Comparison of ENCODE assay signal across 9 mouse cellular contexts in genomic region chr1:180815371-180816024, GRCm38 (mm10). TPM values are rescaled to one million over a fixed set of nuclear protein-coding genes. Genes with fewer than 3 reads are reported as not detected.
DNase-seq lines count a peak whose midpoint lies in the region; ATAC-seq and TF ChIP-seq lines count a peak whose summit lies in the region.
"Had no signal": no experiment of that assay in that cellular context is flagged by ENCODE, and none has a peak within 500 bp of the region (broad histone marks: within the 10 kb centered on the region; RNA-seq: fewer than 3 reads in every experiment).

No protein-coding gene starts in this region.

- no peak overlapping the region for H3K4me3 ChIP-seq in embryonic facial prominence, embryonic 11.5 days (ENCODE audit: low read depth, low read length)
- H3K4me3 ChIP-seq in forebrain, postnatal 0 days (ENCODE audit: low read depth, low read length) = peak overlapping the region; percentile 9
- peak overlapping the region; percentile 10; the same call in 1 of the 2 replicates for H3K4me3 ChIP-seq in midbrain, embryonic 14.5 days (replicated peaks; ENCODE audit: low read depth, low read length)
- H3K4me3 ChIP-seq in intestine, embryonic 16.5 days (ENCODE audit: low read length) = no peak overlapping the region

- H3K4me1 ChIP-seq in embryonic facial prominence, embryonic 11.5 days (ENCODE audit: control insufficient read depth, insufficient read depth, low read length) = no peaks in the 10 kb centered on the region
- H3K4me1 ChIP-seq in forebrain, postnatal 0 days (ENCODE audit: insufficient read depth) = peaks cover 17% of the 10 kb centered on the region
- H3K4me1 ChIP-seq in midbrain, embryonic 14.5 days (ENCODE audit: control insufficient read depth, insufficient read depth, low read length) = peaks cover 24% of the 10 kb centered on the region
- H3K4me1 ChIP-seq in intestine, embryonic 16.5 days (ENCODE audit: control insufficient read depth, insufficient read depth, low read length) = peaks cover 7% of the 10 kb centered on the region

- H3K27me3 ChIP-seq in embryonic facial prominence, embryonic 11.5 days (ENCODE audit: control insufficient read depth, insufficient read depth, low read length) = no peaks in the 10 kb centered on the region
- H3K27me3 ChIP-seq in forebrain, postnatal 0 days (ENCODE audit: insufficient read depth, low read length) = no peaks in the 10 kb centered on the region
- no peaks in the 10 kb centered on the region for H3K27me3 ChIP-seq in midbrain, embryonic 14.5 days (ENCODE audit: control insufficient read depth, insufficient read depth, low read length)
- no peaks in the 10 kb centered on the region for H3K27me3 ChIP-seq in intestine, embryonic 16.5 days (replicated peaks; ENCODE audit: control insufficient read depth, insufficient read depth, low read length)

- H3K9ac ChIP-seq in embryonic facial prominence, embryonic 11.5 days (replicated peaks; ENCODE audit: low read length) = no peak overlapping the region
- peak overlapping the region; percentile 19; the same call in 1 of the 2 replicates for H3K9ac ChIP-seq in forebrain, postnatal 0 days
- peak overlapping the region; percentile 32; the same call in 1 of the 2 replicates for H3K9ac ChIP-seq in midbrain, embryonic 14.5 days (replicated peaks; ENCODE audit: low read length)
- H3K9ac ChIP-seq in intestine, embryonic 16.5 days (ENCODE audit: low read depth, low read length) = no peak overlapping the region

- no peak for TF ChIP-seq CTCF in forebrain, postnatal 0 days (IDR thresholded peaks at IDR 0.05; ENCODE audit: low read depth)

- no peaks in the 10 kb centered on the region for H3K9me3 ChIP-seq in embryonic facial prominence, embryonic 11.5 days (replicated peaks; ENCODE audit: control insufficient read depth, low read length)
- H3K9me3 ChIP-seq in forebrain, postnatal 0 days (ENCODE audit: low read length) = no peaks in the 10 kb centered on the region
- no peaks in the 10 kb centered on the region for H3K9me3 ChIP-seq in midbrain, embryonic 14.5 days (ENCODE audit: control insufficient read depth, low read length)
- no peaks in the 10 kb centered on the region for H3K9me3 ChIP-seq in intestine, embryonic 16.5 days (ENCODE audit: control insufficient read depth, low read length)
- H3K9me3 ChIP-seq: G1E had no signal

- ATAC-seq in embryonic facial prominence, embryonic 11.5 days (replicated peaks; ENCODE audit: insufficient number of reproducible peaks, low FRiP score, low TSS enrichment, low read depth) = no peak
- ATAC-seq in forebrain, postnatal 0 days = no peak
- ATAC-seq in midbrain, embryonic 14.5 days (ENCODE audit: low FRiP score, low TSS enrichment) = no peak
- ATAC-seq in intestine, embryonic 16.5 days = no peak

- H3K36me3 ChIP-seq in embryonic facial prominence, embryonic 11.5 days (replicated peaks; ENCODE audit: control insufficient read depth, insufficient read depth, low read depth, low read length) = no peaks in the 10 kb centered on the region
- no peaks in the 10 kb centered on the region for H3K36me3 ChIP-seq in forebrain, postnatal 0 days (ENCODE audit: insufficient read depth)
- H3K36me3 ChIP-seq in midbrain, embryonic 14.5 days (ENCODE audit: control insufficient read depth, insufficient read depth, low read length) = peaks cover 7% of the 10 kb centered on the region
- H3K36me3 ChIP-seq in intestine, embryonic 16.5 days (ENCODE audit: control insufficient read depth, insufficient read depth, low read length) = no peaks in the 10 kb centered on the region

- 45% methylated on average over 12 of the region's 12 CpGs for WGBS in embryonic facial prominence, embryonic 11.5 days
- WGBS in forebrain, postnatal 0 days = 26% methylated on average over 12 of the region's 12 CpGs
- 25% methylated on average over 12 of the region's 12 CpGs for WGBS in midbrain, embryonic 14.5 days
- WGBS in intestine, embryonic 16.5 days = 69% methylated on average over 12 of the region's 12 CpGs

- H3K27ac ChIP-seq in embryonic facial prominence, embryonic 11.5 days (replicated peaks; ENCODE audit: low read depth, low read length) = no peak overlapping the region
- peak overlapping the region; percentile 51 for H3K27ac ChIP-seq in forebrain, postnatal 0 days (ENCODE audit: low read depth, low read length)
- peak overlapping the region; percentile 100 for H3K27ac ChIP-seq in midbrain, embryonic 14.5 days (replicated peaks; ENCODE audit: low read depth, low read length)
- no peak overlapping the region for H3K27ac ChIP-seq in intestine, embryonic 16.5 days (ENCODE audit: low read length)

- DNase-seq in left cerebral cortex, postnatal 4 days = peak; percentile 43
- DNase-seq in left cerebral cortex, adult 11 months (ENCODE audit: low spot score) = no peak
- DNase-seq in embryonic facial prominence, embryonic 11.5 days (ENCODE audit: low spot score) = peak; percentile 29
- peak; percentile 32 for DNase-seq in forebrain, postnatal 0 days
- peak; percentile 50 for DNase-seq in midbrain, embryonic 14.5 days
- no peak for DNase-seq in MN1 (ENCODE audit: low spot score)
- DNase-seq: heart, postnatal 36 days had no signal

- intact Hi-C loops in left cerebral cortex, postnatal 4 days (cut with DNase I) = no loop called here

- H3K4me2 ChIP-seq in embryonic facial prominence, embryonic 11.5 days (ENCODE audit: low read depth, low read length) = 0 out of 2 replicates have a peak overlapping the region, but pooled peaks have one; percentile 5
- peak overlapping the region; percentile 38 for H3K4me2 ChIP-seq in forebrain, postnatal 0 days (ENCODE audit: low read depth)
- H3K4me2 ChIP-seq in midbrain, embryonic 14.5 days (ENCODE audit: low read length) = peak overlapping the region; percentile 54
- no peak overlapping the region for H3K4me2 ChIP-seq in intestine, embryonic 16.5 days (ENCODE audit: low read depth, low read length)

RNA-seq across cellular contexts. Expression of gene H3f3a, which starts 1.8 kb away (rescaled TPM):
- 100 to 1,000 TPM; 848 to 881 TPM for total RNA-seq in left cerebral cortex, postnatal 4 days (2021)
- 3,882 and 3,910 TPM in 2 replicates for polyA plus RNA-seq in embryonic facial prominence, embryonic 11.5 days (2014; fragmentation: Nextera tagmentation; extraction: Ambion mirVana)
- 3,418 and 3,587 TPM in 2 replicates for total RNA-seq in forebrain, postnatal 0 days (2014; rRNA removed)
- 2,464 and 2,886 TPM in 2 replicates for polyA plus RNA-seq in forebrain, postnatal 0 days (2015; fragmentation: Nextera tagmentation; extraction: Ambion mirVana)
- 3,827 and 3,910 TPM in 2 replicates for polyA plus RNA-seq in midbrain, embryonic 14.5 days (2014; fragmentation: Nextera tagmentation; extraction: Ambion mirVana)
- polyA plus RNA-seq in intestine, embryonic 16.5 days (2015; fragmentation: Nextera tagmentation; extraction: Ambion mirVana) = 1,661 and 1,810 TPM in 2 replicates

RNA-seq across cellular contexts. Expression of gene Sde2, which starts 35.4 kb away (rescaled TPM):
- total RNA-seq in left cerebral cortex, postnatal 4 days (2021) = 10 to 100 TPM; 28.4 to 29.0 TPM
- polyA plus RNA-seq in embryonic facial prominence, embryonic 11.5 days (2014; fragmentation: Nextera tagmentation; extraction: Ambion mirVana) = 38.2 and 38.6 TPM in 2 replicates
- 16.3 and 19.6 TPM in 2 replicates for total RNA-seq in forebrain, postnatal 0 days (2014; rRNA removed)
- polyA plus RNA-seq in forebrain, postnatal 0 days (2015; fragmentation: Nextera tagmentation; extraction: Ambion mirVana) = 17.8 and 24.8 TPM in 2 replicates
- polyA plus RNA-seq in midbrain, embryonic 14.5 days (2014; fragmentation: Nextera tagmentation; extraction: Ambion mirVana) = 26.1 and 28.7 TPM in 2 replicates
- 28.3 and 30.8 TPM in 2 replicates for polyA plus RNA-seq in intestine, embryonic 16.5 days (2015; fragmentation: Nextera tagmentation; extraction: Ambion mirVana)

Comparison
In these comparisons a context has a peak if more than half of its experiments do, and no peak if none do; other contexts are left out.
1. DNase-seq: peak in left cerebral cortex, postnatal 4 days (single experiment), embryonic facial prominence, embryonic 11.5 days (single experiment), forebrain, postnatal 0 days (single experiment) and midbrain, embryonic 14.5 days (single experiment); none in left cerebral cortex, adult 11 months (single experiment) and MN1 (single experiment).
2. H3K27ac ChIP-seq: peak in forebrain, postnatal 0 days (single experiment) and midbrain, embryonic 14.5 days (single experiment); none in embryonic facial prominence, embryonic 11.5 days (single experiment) and intestine, embryonic 16.5 days (single experiment).
3. H3K4me3 ChIP-seq: peak in forebrain, postnatal 0 days (single experiment) and midbrain, embryonic 14.5 days (single experiment); none in embryonic facial prominence, embryonic 11.5 days (single experiment) and intestine, embryonic 16.5 days (single experiment).
4. H3K9ac ChIP-seq: peak in forebrain, postnatal 0 days (single experiment) and midbrain, embryonic 14.5 days (single experiment); none in embryonic facial prominence, embryonic 11.5 days (single experiment) and intestine, embryonic 16.5 days (single experiment).